Mouse (Mus musculus) ES-E14 (cell line): ENCODE measurements around the gene Nwd1. TPM values are rescaled to one million over a fixed set of nuclear protein-coding genes. Genes with fewer than 3 reads are reported as not detected.

Experiments used
- DNase-seq: peaks from one replicate; pipeline ENCODE4 v3.0.0-alpha.2; 2013; ENCODE audit warnings: low read depth, low spot score
- H3K27ac ChIP-seq: 2 replicates; pipeline ENCODE4 v1.5.1; 2012; ENCODE audit warnings: low read depth, mild to moderate bottlenecking, low read length, moderate library complexity, mixed read lengths; ENCODE audit not compliant: poor library complexity, insufficient read depth, severe bottlenecking
- H3K36me3 ChIP-seq: 2 replicates; pipeline ENCODE4 v1.6.1; 2012; ENCODE audit warnings: mild to moderate bottlenecking, low read length, moderate library complexity, mixed read lengths; ENCODE audit not compliant: control insufficient read depth, poor library complexity, insufficient read depth, severe bottlenecking
- H3K4me1 ChIP-seq, 2 experiments: fragments of 150-350 bp in 1 of 2; sonication (generic) in 1 of 2; 2 replicates each; pipeline ENCODE4 v1.6.1; 2012; ENCODE audit warnings: low read length in 2 of 2, mild to moderate bottlenecking in 1 of 2, mixed read lengths in 1 of 2; ENCODE audit not compliant: control insufficient read depth in 2 of 2, insufficient read depth in 2 of 2, poor library complexity in 1 of 2
- H3K4me3 ChIP-seq, 2 experiments: fragments of 150-350 bp in 1 of 2; sonication (generic) in 1 of 2; 2 replicates each; pipeline ENCODE4 v1.5.1; 2012; ENCODE audit warnings: low read length in 2 of 2, low read depth in 1 of 2, mild to moderate bottlenecking in 1 of 2, mixed read lengths in 1 of 2; ENCODE audit not compliant: insufficient read depth in 1 of 2, poor library complexity in 1 of 2, severe bottlenecking in 1 of 2
- H3K9ac ChIP-seq: 2 replicates; pipeline ENCODE4 v1.6.1; 2012; ENCODE audit warnings: low read depth, mild to moderate bottlenecking, low read length, mixed read lengths; ENCODE audit not compliant: poor library complexity, insufficient read depth, severe bottlenecking
- H3K9me3 ChIP-seq: fragments of 150-350 bp; sonication (generic); 2 replicates; pipeline ENCODE4 v1.6.1; 2012; ENCODE audit warnings: low read depth, mild to moderate bottlenecking, low read length; ENCODE audit not compliant: control insufficient read depth, insufficient read depth
- CHD2 ChIP-seq: IDR thresholded peaks from 2 replicates; pipeline ENCODE4 v1.6.1; 2014; ENCODE audit warnings: mild to moderate bottlenecking, low read depth, low read length, inconsistent platforms
- HCFC1 ChIP-seq: IDR thresholded peaks from 2 replicates; pipeline ENCODE4 v1.6.1; 2012; ENCODE audit warnings: low read length, inconsistent platforms, borderline replicate concordance; ENCODE audit not compliant: insufficient read depth
- MAFK ChIP-seq: IDR thresholded peaks from 2 replicates; pipeline ENCODE4 v1.6.1; 2014; ENCODE audit warnings: mild to moderate bottlenecking, low read depth, low read length, inconsistent platforms; ENCODE audit not compliant: insufficient read depth
- ZC3H11A ChIP-seq: IDR thresholded peaks from 2 replicates; pipeline ENCODE4 v1.6.1; 2012; ENCODE audit warnings: low read depth, mild to moderate bottlenecking, inconsistent platforms, low read length, borderline replicate concordance
- ZNF384 ChIP-seq: IDR thresholded peaks from 2 replicates; pipeline ENCODE4 v1.6.1; 2012; ENCODE audit warnings: low read depth, low read length, inconsistent platforms
- in situ Hi-C, 2 experiments: fragments of 600-800 bp; cut with MboI; formaldehyde crosslinking; loops; one replicate each; pipeline ENCODE4 v1.15.1; 2025; ENCODE audit warnings: low sequenced_read_pairs in 2 of 2, inconsistent platforms in 1 of 2; ENCODE audit not compliant: unreplicated experiment in 2 of 2
- total RNA-seq: library from RNA; depleted of rRNA; stranded (reverse); fragments of 300-350 nt; gene quantifications from 2 replicates; pipeline ENCODE4 v1.2.3, GENCODE M21; 2012

Nwd1 gene
- total RNA-seq, 1 experiment: 0.76 TPM

GRCm38 (mm10) chr8:72664757-72665156 lies 18.2 kb downstream of the Nwd1 start:
- Histone ChIP-seq H3K36me3 (no peaks in the 10 kb centered on the region), H3K27ac (no peak overlapping the region), H3K4me1 (peaks cover 1 to 12% of the 10 kb centered on the region in 2 experiments; a peak in 2 of 4 replicates), H3K9ac (no peak overlapping the region), H3K9me3 (no peaks in the 10 kb centered on the region), H3K4me3 (no peak overlapping the region)
- no peak for DNase-seq
- TF ChIP-seq MAFK (no peak), ZC3H11A (no peak), HCFC1 (no peak), CHD2 (no peak), ZNF384 (no peak)
- in situ Hi-C loops: no loop called here

GRCm38 (mm10) chr8:72665405-72665804 lies 18.9 kb downstream of the Nwd1 start:
- Histone ChIP-seq H3K9me3 (no peaks in the 10 kb centered on the region), H3K9ac (no peak overlapping the region), H3K36me3 (no peaks in the 10 kb centered on the region), H3K27ac (no peak overlapping the region), H3K4me3 (no peak overlapping the region), H3K4me1 (peaks cover 1 to 12% of the 10 kb centered on the region in 2 experiments; a peak in 2 of 4 replicates)
- DNase-seq: no peak
- no peak for TF ChIP-seq HCFC1
- in situ Hi-C loops: no loop called here

- no peak for TF ChIP-seq CHD2
- H3K36me3 ChIP-seq: no peaks in the 10 kb centered on the region; the same call in 1 of the 2 replicates
- H3K9me3 ChIP-seq: no peaks in the 10 kb centered on the region
- in situ Hi-C loops: no loop called here
- no peak for DNase-seq
- no peak overlapping the region for H3K4me3 ChIP-seq
- H3K4me1 ChIP-seq: peaks cover 1 to 15% of the 10 kb centered on the region in 2 experiments; a peak in 2 of 4 replicates
- H3K9ac ChIP-seq: no peak overlapping the region
- no peak overlapping the region for H3K27ac ChIP-seq
Observed at GRCm38 (mm10) chr8:72668925-72669324, 22.4 kb downstream of the Nwd1 start.

GRCm38 (mm10) chr8:72672802-72673201 lies 26.3 kb downstream of the Nwd1 start:
- in situ Hi-C loops: no loop called here
- Histone ChIP-seq H3K36me3 (peaks cover 3% of the 10 kb centered on the region; the same call in 1 of the 2 replicates), H3K4me1 (peaks cover 13 to 24% of the 10 kb centered on the region in 2 experiments), H3K27ac (no peak overlapping the region), H3K9ac (no peak overlapping the region), H3K4me3 (no peak overlapping the region), H3K9me3 (no peaks in the 10 kb centered on the region)
- DNase-seq: no peak
- TF ChIP-seq CHD2: no peak
- TF ChIP-seq HCFC1: no peak
- TF ChIP-seq ZC3H11A: no peak
- no peak for TF ChIP-seq MAFK

- Histone ChIP-seq H3K27ac (no peak overlapping the region), H3K9me3 (no peaks in the 10 kb centered on the region), H3K9ac (no peak overlapping the region), H3K36me3 (peaks cover 3% of the 10 kb centered on the region; the same call in 1 of the 2 replicates), H3K4me1 (peaks cover 18 to 26% of the 10 kb centered on the region in 2 experiments), H3K4me3 (no peak overlapping the region)
- no peak for DNase-seq
- in situ Hi-C loops: no loop called here
- TF ChIP-seq CHD2: no peak
- no peak for TF ChIP-seq MAFK
- TF ChIP-seq HCFC1: no peak
- TF ChIP-seq ZC3H11A: no peak
- no peak for TF ChIP-seq ZNF384
Observed at GRCm38 (mm10) chr8:72674184-72674583, 27.7 kb downstream of the Nwd1 start.
